ENCODE assay signal across 21 mouse cellular contexts in the genomic region with DNA sequence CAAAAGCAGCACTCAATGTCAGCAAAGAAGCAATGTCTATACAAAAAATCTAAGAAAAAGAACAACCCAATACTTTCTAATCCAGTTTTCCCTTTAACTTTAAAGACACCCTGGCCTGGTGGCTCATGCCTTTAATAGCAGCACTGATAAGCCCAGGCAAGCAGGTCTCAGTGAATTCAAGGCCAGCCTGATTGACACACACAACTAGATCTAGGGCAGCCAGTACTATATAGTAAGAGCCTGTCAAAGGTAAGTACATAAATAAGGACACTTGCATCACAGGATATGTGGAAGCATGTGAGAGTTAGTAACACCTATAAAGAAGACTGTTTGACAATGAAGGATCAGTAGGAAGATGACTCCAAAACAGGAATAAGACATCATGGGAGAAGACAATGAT. TPM values are rescaled to one million over a fixed set of nuclear protein-coding genes. Genes with fewer than 3 reads are reported as not detected.
DNase-seq lines count a peak whose midpoint lies in the region; ATAC-seq and TF ChIP-seq lines count a peak whose summit lies in the region.
"Had no signal": no experiment of that assay in that cellular context is flagged by ENCODE, and none has a peak within 500 bp of the region (broad histone marks: within the 10 kb centered on the region; RNA-seq: fewer than 3 reads in every experiment).

No protein-coding gene starts in this region.

- no peak for TF ChIP-seq EP300 in heart, postnatal 0 days (IDR thresholded peaks at IDR 0.05; ENCODE audit: low read depth)

- H3K27ac ChIP-seq in heart, embryonic 11.5 days (ENCODE audit: low read depth, low read length) = 0 out of 2 replicates have a peak overlapping the region, but pooled peaks have one; percentile 3
- 0 out of 2 replicates have a peak overlapping the region, but pooled peaks have one; percentile 13 for H3K27ac ChIP-seq in heart, postnatal 0 days (ENCODE audit: low read depth)
- no peak overlapping the region for H3K27ac ChIP-seq in forebrain, embryonic 10.5 days
- H3K27ac ChIP-seq: embryonic facial prominence, embryonic 10.5 days; hindbrain, embryonic 12.5 days had no signal

- DNase-seq in adrenal gland, adult (ENCODE audit: inconsistent age in 2 of 2, low spot score in 1 of 2) = peak; percentile 36 to 71
- DNase-seq in adrenal gland, adult 18-20 months (ENCODE audit: low spot score in 2 of 2) = no peak
- DNase-seq in heart, adult 11 months = no peak
- DNase-seq in heart, postnatal 0 days (ENCODE audit: low spot score) = no peak
- no peak for DNase-seq in heart, adult 18-20 months
- DNase-seq in forebrain, embryonic 10.5 days (ENCODE audit: extremely low spot score, low spot score) = no peak
- DNase-seq: adrenal gland, postnatal 25 days; B cell, adult 2 months; cerebellum, adult 2 months; gastrocnemius, adult 2 months had no signal

- no peak for TF ChIP-seq CTCF in heart, postnatal 0 days (IDR thresholded peaks at IDR 0.05; ENCODE audit: low read depth)

- no peak overlapping the region for H3K4me3 ChIP-seq in heart, embryonic 11.5 days (ENCODE audit: low read depth, low read length)
- H3K4me3 ChIP-seq in heart, postnatal 0 days (ENCODE audit: low read depth, low read length) = no peak overlapping the region
- no peak overlapping the region for H3K4me3 ChIP-seq in forebrain, embryonic 10.5 days
- H3K4me3 ChIP-seq: embryonic facial prominence, embryonic 10.5 days; gastrocnemius, adult 2 months; hindbrain, embryonic 12.5 days had no signal

- H3K9ac ChIP-seq in heart, embryonic 11.5 days (ENCODE audit: low read depth, low read length) = no peak overlapping the region
- H3K9ac ChIP-seq in heart, postnatal 0 days (replicated peaks; ENCODE audit: low read depth, low read length) = no peak overlapping the region
- H3K9ac ChIP-seq: hindbrain, embryonic 12.5 days had no signal

- no peaks in the 10 kb centered on the region for H3K9me3 ChIP-seq in heart, embryonic 11.5 days (replicated peaks; ENCODE audit: control insufficient read depth, low read length)
- H3K9me3 ChIP-seq in heart, postnatal 0 days (replicated peaks; ENCODE audit: control insufficient read depth, low read length) = no peaks in the 10 kb centered on the region
- H3K9me3 ChIP-seq in forebrain, embryonic 10.5 days = no peaks in the 10 kb centered on the region
- H3K9me3 ChIP-seq: embryonic facial prominence, embryonic 10.5 days; G1E; hindbrain, embryonic 12.5 days had no signal

- H3K27me3 ChIP-seq in heart, embryonic 11.5 days (ENCODE audit: control insufficient read depth, insufficient read depth, low read length) = no peaks in the 10 kb centered on the region
- H3K27me3 ChIP-seq in heart, postnatal 0 days (ENCODE audit: control insufficient read depth, insufficient read depth, low read length) = no peaks in the 10 kb centered on the region
- H3K27me3 ChIP-seq in forebrain, embryonic 10.5 days (ENCODE audit: poor library complexity, severe bottlenecking) = no peaks in the 10 kb centered on the region
- H3K27me3 ChIP-seq: hindbrain, embryonic 12.5 days had no signal

- no peak overlapping the region for H3K4me2 ChIP-seq in heart, embryonic 11.5 days
- no peak overlapping the region for H3K4me2 ChIP-seq in heart, postnatal 0 days (ENCODE audit: low read depth, low read length)
- H3K4me2 ChIP-seq: hindbrain, embryonic 12.5 days had no signal

- no peak for ATAC-seq in heart, embryonic 11.5 days (replicated peaks; ENCODE audit: insufficient number of reproducible peaks, low FRiP score, low TSS enrichment)
- 0 out of 2 replicates have a peak, but pooled peaks have one; percentile 36 for ATAC-seq in heart, postnatal 0 days (ENCODE audit: insufficient read depth, low read depth)
- ATAC-seq: CD4-positive, CD25-positive, alpha-beta regulatory T cell, adult 4 months; forebrain, embryonic 14.5 days; hindbrain, embryonic 16.5 days; inflammation-experienced regulatory T-cells, adult 6 months; intestine, postnatal 0 days had no signal

- H3K36me3 ChIP-seq in heart, embryonic 11.5 days (ENCODE audit: control insufficient read depth, insufficient read depth, low read length) = no peaks in the 10 kb centered on the region
- no peaks in the 10 kb centered on the region for H3K36me3 ChIP-seq in heart, postnatal 0 days (replicated peaks; ENCODE audit: control insufficient read depth, insufficient read depth, low read length)
- H3K36me3 ChIP-seq in forebrain, embryonic 10.5 days (replicated peaks) = no peaks in the 10 kb centered on the region
- H3K36me3 ChIP-seq: embryonic facial prominence, embryonic 10.5 days; G1E; hindbrain, embryonic 12.5 days had no signal

- peaks cover 24% of the 10 kb centered on the region for H3K4me1 ChIP-seq in heart, embryonic 11.5 days (ENCODE audit: control insufficient read depth, insufficient read depth, low read length)
- H3K4me1 ChIP-seq in heart, postnatal 0 days (ENCODE audit: control insufficient read depth, insufficient read depth) = peaks cover 24% of the 10 kb centered on the region
- no peaks in the 10 kb centered on the region for H3K4me1 ChIP-seq in forebrain, embryonic 10.5 days
- H3K4me1 ChIP-seq: hindbrain, embryonic 12.5 days had no signal

RNA-seq across cellular contexts. Expression of a gene that starts 32.0 kb away (rescaled TPM):
- under 1 TPM; 0.26 to 0.27 TPM for total RNA-seq in adrenal gland, adult 18-20 months (2021)
- polyA plus RNA-seq in heart, embryonic 11.5 days (2014; fragmentation: Nextera tagmentation; extraction: Ambion mirVana) = not detected in 2 replicates
- not detected in 2 replicates for total RNA-seq in heart, postnatal 0 days (2014; rRNA removed; ENCODE audit: low replicate concordance)
- polyA plus RNA-seq in heart, postnatal 0 days (2015; fragmentation: Nextera tagmentation; extraction: Ambion mirVana) = not detected in 2 replicates
- under 1 TPM in 1 of 2 experiments, not detected in 1; 0.25 TPM for total RNA-seq in heart, adult 18-20 months (2021)
- polyA plus RNA-seq in forebrain, embryonic 10.5 days (2016; fragmentation: Nextera tagmentation; extraction: Ambion mirVana) = 0.11 and 0.30 TPM in 2 replicates
- polyA plus RNA-seq: CD4-positive, CD25-positive, alpha-beta regulatory T cell, adult 4 months; embryonic facial prominence, embryonic 14.5 days; G1E; heart, embryonic 16.5 days; inflammation-experienced regulatory T-cells, adult 6 months had no signal

RNA-seq across cellular contexts. Expression of a gene that starts 50.2 kb away (rescaled TPM):
- 100 to 1,000 TPM; 291 to 320 TPM for total RNA-seq in adrenal gland, adult 18-20 months (2021)
- polyA plus RNA-seq in heart, embryonic 11.5 days (2014; fragmentation: Nextera tagmentation; extraction: Ambion mirVana) = 321 and 349 TPM in 2 replicates
- total RNA-seq in heart, postnatal 0 days (2014; rRNA removed; ENCODE audit: low replicate concordance) = 111 and 123 TPM in 2 replicates
- polyA plus RNA-seq in heart, postnatal 0 days (2015; fragmentation: Nextera tagmentation; extraction: Ambion mirVana) = 200 and 229 TPM in 2 replicates
- total RNA-seq in heart, adult 18-20 months (2021) = 100 to 1,000 TPM; 130 to 166 TPM
- polyA plus RNA-seq in forebrain, embryonic 10.5 days (2016; fragmentation: Nextera tagmentation; extraction: Ambion mirVana) = 490 and 511 TPM in 2 replicates

RNA-seq across cellular contexts. Expression of a gene that starts 54.7 kb away (rescaled TPM):
- 10 to 100 TPM; 43.1 to 57.0 TPM for total RNA-seq in adrenal gland, adult 18-20 months (2021)
- 22.7 and 25.9 TPM in 2 replicates for polyA plus RNA-seq in heart, embryonic 11.5 days (2014; fragmentation: Nextera tagmentation; extraction: Ambion mirVana)
- total RNA-seq in heart, postnatal 0 days (2014; rRNA removed; ENCODE audit: low replicate concordance) = 25.1 and 53.6 TPM in 2 replicates
- 24.9 and 25.9 TPM in 2 replicates for polyA plus RNA-seq in heart, postnatal 0 days (2015; fragmentation: Nextera tagmentation; extraction: Ambion mirVana)
- total RNA-seq in heart, adult 18-20 months (2021) = 10 to 100 TPM in 1 of 2 experiments, 1 to 10 TPM in 1; 9.4 to 11.9 TPM
- polyA plus RNA-seq in forebrain, embryonic 10.5 days (2016; fragmentation: Nextera tagmentation; extraction: Ambion mirVana) = 8.9 and 10.5 TPM in 2 replicates

Comparison
In these comparisons a context has a peak if more than half of its experiments do, and no peak if none do; other contexts are left out.
1. DNase-seq: peak in adrenal gland, adult (2 of 2); none in adrenal gland, adult 18-20 months (0 of 2), heart, adult 11 months (single experiment), heart, postnatal 0 days (single experiment), heart, adult 18-20 months (0 of 2) and forebrain, embryonic 10.5 days (single experiment).